Mouse (Mus musculus): ENCODE results near the gene Arntl2. TPM values are rescaled to one million over a fixed set of nuclear protein-coding genes. Genes with fewer than 3 reads are reported as not detected.

Gene Arntl2
- polyA plus RNA-seq, 1 experiment = 1.4 TPM

DNA sequence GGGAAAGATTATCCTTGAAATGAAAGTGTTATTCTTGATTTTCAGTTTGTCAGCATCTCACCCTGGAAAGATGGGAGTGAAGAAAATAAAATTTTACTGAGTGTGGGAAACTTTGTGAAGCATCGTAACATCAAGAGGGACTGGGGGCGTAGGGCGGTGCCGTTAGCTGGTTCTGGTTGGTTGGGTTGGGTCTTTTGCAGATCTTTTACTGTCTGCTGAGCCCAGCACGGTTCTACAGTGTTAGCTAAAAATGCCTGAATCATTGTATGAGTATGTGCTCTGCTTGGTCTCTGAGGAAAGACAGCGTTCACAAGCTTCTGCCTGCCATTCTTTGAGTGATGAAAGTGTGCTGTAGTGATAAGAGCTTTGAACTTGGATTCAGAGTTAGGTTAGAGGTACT, 78.6 kb downstream of the Arntl2 start:
- H3K4me3 ChIP-seq (ENCODE audit: extremely low read depth, insufficient read depth, insufficient read length) = no peak overlapping the region
- 90% methylated on average over 6 of the region's 6 CpGs for WGBS
- H3K4me1 ChIP-seq (ENCODE audit: control insufficient read depth, insufficient read depth, insufficient read length) = no peaks in the 10 kb centered on the region
- H3K36me3 ChIP-seq (ENCODE audit: control insufficient read depth, insufficient read depth, low read length) = no peaks in the 10 kb centered on the region
- DNase-seq (ENCODE audit: low read depth in 1 of 2, low spot score in 2 of 2) = no peak
- no peak overlapping the region for H3K27ac ChIP-seq (ENCODE audit: insufficient read depth, low read length)
- no peak for TF ChIP-seq CTCF (IDR thresholded peaks at IDR 0.05; ENCODE audit: extremely low read depth, insufficient read depth, insufficient read length, insufficient replicate concordance)
- TF ChIP-seq POLR2A (IDR thresholded peaks at IDR 0.05; ENCODE audit: low read depth, low read length) = no peak
- no peaks in the 10 kb centered on the region for H3K27me3 ChIP-seq (ENCODE audit: control insufficient read depth, insufficient read depth, low read length)

DNA sequence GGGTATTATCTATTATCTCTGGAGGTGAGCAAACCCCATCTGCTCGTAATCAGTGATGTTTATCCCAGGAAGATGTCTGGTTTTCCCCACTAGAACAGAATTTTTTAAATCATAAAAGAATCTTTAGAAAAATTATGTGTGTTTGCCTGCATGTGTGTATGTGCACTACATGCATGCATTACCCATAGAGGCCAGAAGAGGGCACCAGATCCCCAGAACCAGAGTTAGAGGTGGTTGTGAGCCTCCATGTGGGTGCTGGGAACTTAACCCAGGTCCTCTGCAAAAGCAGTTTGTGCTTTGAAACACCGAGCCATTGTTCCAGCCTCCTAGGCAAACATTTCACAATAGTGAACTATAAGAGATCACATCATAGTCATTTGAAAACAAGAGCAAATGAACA, 81.0 kb downstream of the Arntl2 start:
- Histone ChIP-seq H3K4me3 (ENCODE audit: extremely low read depth, insufficient read depth, insufficient read length) (no peak overlapping the region), H3K27ac (ENCODE audit: insufficient read depth, low read length) (no peak overlapping the region), H3K36me3 (ENCODE audit: control insufficient read depth, insufficient read depth, low read length) (no peaks in the 10 kb centered on the region), H3K27me3 (ENCODE audit: control insufficient read depth, insufficient read depth, low read length) (no peaks in the 10 kb centered on the region), H3K4me1 (ENCODE audit: control insufficient read depth, insufficient read depth, insufficient read length) (no peaks in the 10 kb centered on the region)
- WGBS = 89% methylated on average over 2 of the region's 2 CpGs
- DNase-seq (ENCODE audit: low read depth in 1 of 2, low spot score in 2 of 2) = no peak
- TF ChIP-seq POLR2A (IDR thresholded peaks at IDR 0.05; ENCODE audit: low read depth, low read length) = no peak
- TF ChIP-seq CTCF (IDR thresholded peaks at IDR 0.05; ENCODE audit: extremely low read depth, insufficient read depth, insufficient read length, insufficient replicate concordance) = no peak

DNA sequence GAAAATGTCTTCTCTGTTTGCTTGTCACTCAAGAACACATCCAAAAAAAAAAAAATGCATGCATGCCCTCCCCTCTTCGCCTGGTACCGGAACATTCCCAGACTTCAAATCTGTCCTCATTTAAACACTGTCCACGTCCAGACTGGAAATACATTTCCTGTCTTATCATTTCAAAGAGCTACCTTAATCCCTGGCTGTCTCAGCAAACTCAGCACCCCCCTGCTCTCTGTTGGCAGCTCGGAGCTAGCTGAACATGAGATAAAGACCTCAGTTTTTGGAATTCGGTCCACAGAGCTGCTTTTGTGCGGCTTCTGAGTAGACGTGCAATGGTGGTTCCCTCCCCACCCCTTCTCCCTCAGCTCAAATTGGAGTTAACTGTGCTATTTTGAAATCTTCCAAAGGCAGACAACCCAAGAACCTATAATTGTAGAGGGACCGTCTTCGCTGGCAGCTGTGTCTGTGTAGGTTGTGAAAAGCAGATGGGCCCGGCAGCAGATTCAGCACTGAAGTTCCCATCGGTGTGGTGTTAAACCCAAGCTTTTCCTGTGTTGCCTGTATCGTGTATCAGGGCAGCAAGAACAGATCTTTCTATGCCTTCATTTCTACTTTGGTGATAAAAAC, 81.7 kb downstream of the Arntl2 start:
- 91% methylated on average over 12 of the region's 12 CpGs for WGBS
- Histone ChIP-seq H3K27ac (ENCODE audit: insufficient read depth, low read length) (no peak overlapping the region), H3K4me3 (ENCODE audit: extremely low read depth, insufficient read depth, insufficient read length) (no peak overlapping the region), H3K4me1 (ENCODE audit: control insufficient read depth, insufficient read depth, insufficient read length) (no peaks in the 10 kb centered on the region), H3K27me3 (ENCODE audit: control insufficient read depth, insufficient read depth, low read length) (no peaks in the 10 kb centered on the region), H3K36me3 (ENCODE audit: control insufficient read depth, insufficient read depth, low read length) (no peaks in the 10 kb centered on the region)
- TF ChIP-seq CTCF (IDR thresholded peaks at IDR 0.05; ENCODE audit: extremely low read depth, insufficient read depth, insufficient read length, insufficient replicate concordance) (no peak), POLR2A (IDR thresholded peaks at IDR 0.05; ENCODE audit: low read depth, low read length) (no peak)
- no peak for DNase-seq (ENCODE audit: low read depth in 1 of 2, low spot score in 2 of 2)

DNA sequence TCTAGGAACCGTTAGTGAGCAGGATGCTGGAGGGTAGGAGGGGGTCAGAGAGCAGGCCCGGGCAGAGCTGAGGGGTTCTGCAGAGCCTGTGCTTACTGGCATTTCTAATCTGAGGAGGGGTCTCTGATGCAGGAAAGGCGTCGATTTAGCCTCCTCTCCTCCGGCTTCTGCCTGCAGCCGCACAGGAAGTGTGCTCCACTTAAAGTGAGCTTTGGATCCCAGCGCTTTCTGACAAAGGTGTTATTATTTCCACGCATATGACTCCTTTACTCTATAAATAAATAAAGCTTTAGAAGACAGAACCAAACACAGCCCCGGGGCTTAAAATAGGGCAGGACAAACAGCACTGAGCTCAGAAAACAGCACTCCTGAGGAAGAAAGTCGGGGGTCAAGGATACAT, 83.1 kb downstream of the Arntl2 start:
- Histone ChIP-seq H3K4me1 (ENCODE audit: control insufficient read depth, insufficient read depth, insufficient read length) (no peaks in the 10 kb centered on the region), H3K36me3 (ENCODE audit: control insufficient read depth, insufficient read depth, low read length) (no peaks in the 10 kb centered on the region), H3K27ac (ENCODE audit: insufficient read depth, low read length) (no peak overlapping the region), H3K27me3 (ENCODE audit: control insufficient read depth, insufficient read depth, low read length) (no peaks in the 10 kb centered on the region), H3K4me3 (ENCODE audit: extremely low read depth, insufficient read depth, insufficient read length) (no peak overlapping the region)
- DNase-seq (ENCODE audit: low read depth in 1 of 2, low spot score in 2 of 2) = no peak
- TF ChIP-seq POLR2A (IDR thresholded peaks at IDR 0.05; ENCODE audit: low read depth, low read length) (no peak), CTCF (IDR thresholded peaks at IDR 0.05; ENCODE audit: extremely low read depth, insufficient read depth, insufficient read length, insufficient replicate concordance) (no peak)
- WGBS = 73% methylated on average over 10 of the region's 10 CpGs

DNA sequence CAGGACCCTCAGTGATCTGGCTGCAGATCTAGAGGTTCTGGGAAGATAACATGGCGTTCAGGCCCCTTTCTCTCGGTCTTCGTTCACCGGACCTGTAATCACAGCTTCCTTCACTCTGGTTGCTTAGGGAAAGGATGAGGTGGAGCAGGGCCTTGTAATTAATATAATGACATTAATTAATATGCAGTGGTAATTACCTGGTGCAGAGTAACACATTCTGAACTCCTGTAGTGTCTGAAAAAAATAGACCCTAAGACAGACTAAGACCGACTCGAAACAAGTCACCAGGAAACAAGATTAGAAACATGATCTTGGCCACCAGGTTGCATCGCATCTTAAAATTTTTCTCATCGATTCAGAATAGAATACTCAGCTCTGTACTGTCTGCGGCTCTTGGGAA, 84.0 kb downstream of the Arntl2 start:
- WGBS = 92% methylated on average over 9 of the region's 9 CpGs
- Histone ChIP-seq H3K27me3 (ENCODE audit: control insufficient read depth, insufficient read depth, low read length) (no peaks in the 10 kb centered on the region), H3K4me1 (ENCODE audit: control insufficient read depth, insufficient read depth, insufficient read length) (no peaks in the 10 kb centered on the region), H3K4me3 (ENCODE audit: extremely low read depth, insufficient read depth, insufficient read length) (no peak overlapping the region), H3K27ac (ENCODE audit: insufficient read depth, low read length) (no peak overlapping the region), H3K36me3 (ENCODE audit: control insufficient read depth, insufficient read depth, low read length) (no peaks in the 10 kb centered on the region)
- TF ChIP-seq CTCF (IDR thresholded peaks at IDR 0.05; ENCODE audit: extremely low read depth, insufficient read depth, insufficient read length, insufficient replicate concordance) (no peak), POLR2A (IDR thresholded peaks at IDR 0.05; ENCODE audit: low read depth, low read length) (no peak)
- DNase-seq (ENCODE audit: low read depth in 1 of 2, low spot score in 2 of 2) = no peak

DNA sequence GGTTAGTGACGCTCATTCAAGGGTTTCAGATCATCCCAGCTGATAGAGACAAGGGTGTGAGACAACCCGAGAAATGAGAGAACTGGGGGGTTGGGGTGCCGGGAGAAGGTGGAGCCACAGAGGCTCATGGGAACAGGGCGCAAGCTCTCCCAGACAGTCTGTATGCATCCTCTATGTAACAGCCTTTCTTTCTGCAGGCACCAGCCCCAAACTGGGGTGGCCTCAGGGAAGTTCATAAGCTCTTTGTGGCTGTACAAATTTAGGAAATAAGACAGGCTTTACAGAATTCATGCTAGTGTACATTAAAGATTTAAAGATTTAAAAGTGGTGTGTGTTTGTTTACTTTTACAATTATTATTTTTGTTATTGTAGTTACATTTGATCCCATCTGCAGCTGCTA, 84.4 kb downstream of the Arntl2 start:
- no peak for TF ChIP-seq POLR2A (IDR thresholded peaks at IDR 0.05; ENCODE audit: low read depth, low read length)
- no peak for TF ChIP-seq CTCF (IDR thresholded peaks at IDR 0.05; ENCODE audit: extremely low read depth, insufficient read depth, insufficient read length, insufficient replicate concordance)
- H3K27me3 ChIP-seq (ENCODE audit: control insufficient read depth, insufficient read depth, low read length) = no peaks in the 10 kb centered on the region

DNA sequence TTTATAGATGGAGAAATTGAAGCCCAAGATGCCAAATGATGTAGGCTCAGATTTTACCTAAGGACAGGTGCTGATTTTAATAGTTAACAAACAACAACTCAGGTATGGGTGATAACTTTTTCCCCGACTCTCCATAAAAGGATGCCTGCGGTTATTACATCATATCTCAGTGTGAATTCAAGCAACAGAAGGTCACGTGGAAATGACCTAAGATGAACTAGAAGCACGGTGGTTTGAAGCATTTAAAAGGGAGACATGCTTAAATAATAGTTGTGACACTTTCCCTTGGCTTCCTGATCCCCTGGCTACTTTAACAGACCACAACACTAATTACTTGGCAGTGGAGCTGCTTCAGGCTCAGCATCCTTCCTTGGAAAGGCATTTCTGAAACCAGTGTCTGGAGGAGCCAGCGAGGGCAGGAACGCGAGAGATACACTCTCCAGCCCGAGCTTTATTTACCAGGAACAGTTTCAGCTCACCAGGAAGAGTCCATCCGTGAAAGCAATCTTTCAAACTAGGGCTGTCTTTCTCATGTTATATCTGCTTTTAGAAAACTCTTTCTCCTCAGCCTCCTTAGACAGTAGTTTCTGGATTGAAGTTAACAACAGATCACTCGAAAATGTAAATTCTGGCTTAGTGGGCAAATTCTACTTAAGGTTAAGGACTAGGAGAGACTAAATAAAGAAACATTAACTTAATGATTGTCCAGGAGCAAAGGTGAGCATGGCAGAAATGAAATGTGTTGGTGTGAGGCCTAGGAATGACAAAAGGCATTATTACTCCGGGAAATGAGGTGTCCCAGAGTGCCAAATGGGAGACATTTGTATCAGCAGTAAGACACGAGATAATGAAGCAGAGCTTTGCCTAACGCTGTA, 86.3 kb downstream of the Arntl2 start:
- TF ChIP-seq POLR2A (IDR thresholded peaks at IDR 0.05; ENCODE audit: low read depth, low read length) (no peak), CTCF (IDR thresholded peaks at IDR 0.05; ENCODE audit: extremely low read depth, insufficient read depth, insufficient read length, insufficient replicate concordance) (no peak)

More for the DNA sequence above, 84.4 kb downstream of the Arntl2 start:
- WGBS = 85% methylated on average over 4 of the region's 4 CpGs
- DNase-seq (ENCODE audit: low read depth in 1 of 2, low spot score in 2 of 2) = no peak
- no peak overlapping the region for H3K27ac ChIP-seq (ENCODE audit: insufficient read depth, low read length)
- H3K4me3 ChIP-seq (ENCODE audit: extremely low read depth, insufficient read depth, insufficient read length) = no peak overlapping the region
- H3K4me1 ChIP-seq (ENCODE audit: control insufficient read depth, insufficient read depth, insufficient read length) = no peaks in the 10 kb centered on the region
- H3K36me3 ChIP-seq (ENCODE audit: control insufficient read depth, insufficient read depth, low read length) = no peaks in the 10 kb centered on the region

More for the DNA sequence above, 86.3 kb downstream of the Arntl2 start:
- H3K27me3 ChIP-seq (ENCODE audit: control insufficient read depth, insufficient read depth, low read length) = no peaks in the 10 kb centered on the region
- H3K27ac ChIP-seq (ENCODE audit: insufficient read depth, low read length) = no peak overlapping the region
- 75% methylated on average over 13 of the region's 13 CpGs for WGBS
- H3K4me3 ChIP-seq (ENCODE audit: extremely low read depth, insufficient read depth, insufficient read length) = no peak overlapping the region
- H3K4me1 ChIP-seq (ENCODE audit: control insufficient read depth, insufficient read depth, insufficient read length) = no peaks in the 10 kb centered on the region
- H3K36me3 ChIP-seq (ENCODE audit: control insufficient read depth, insufficient read depth, low read length) = no peaks in the 10 kb centered on the region
- no peak for DNase-seq (ENCODE audit: low read depth in 1 of 2, low spot score in 2 of 2)

Other genes starting within 250 kb of the Arntl2 start
- 58.6 and 72.9 TPM in 2 replicates for gene Fgfr1op2, start 218.9 kb upstream of the Arntl2 start, polyA plus RNA-seq (2012; rRNA removed)
- gene Ints13, start 218.2 kb upstream of the Arntl2 start, polyA plus RNA-seq (2012; rRNA removed) = 10.2 and 11.3 TPM in 2 replicates
- gene Med21, start 153.5 kb upstream of the Arntl2 start, polyA plus RNA-seq (2012; rRNA removed) = 11.6 and 13.4 TPM in 2 replicates
- 8.5 and 9.2 TPM in 2 replicates for gene Tm7sf3, start 153.2 kb upstream of the Arntl2 start, polyA plus RNA-seq (2012; rRNA removed)
- 1.2 and 1.4 TPM in 2 replicates for gene Stk38l, start 71.1 kb upstream of the Arntl2 start, polyA plus RNA-seq (2012; rRNA removed)
- not detected in 2 replicates for gene Smco2, start 54.0 kb downstream of the Arntl2 start, polyA plus RNA-seq (2012; rRNA removed)
- 5.3 and 5.4 TPM in 2 replicates for gene Ppfibp1, start 92.4 kb downstream of the Arntl2 start, polyA plus RNA-seq (2012; rRNA removed)
- gene 1700034J05Rik, start 158.4 kb downstream of the Arntl2 start, polyA plus RNA-seq (2012; rRNA removed) = not detected in 2 replicates
- 0.11 and 0.21 TPM in 2 replicates for gene Rep15, start 236.5 kb downstream of the Arntl2 start, polyA plus RNA-seq (2012; rRNA removed)
- 4.1 and 4.7 TPM in 2 replicates for gene Mrps35, start 246.7 kb downstream of the Arntl2 start, polyA plus RNA-seq (2012; rRNA removed)